Mouse (Mus musculus): Measurements from ENCODE around the gene Ankrd6.

Ankrd6 gene

GRCm38 (mm10) chr4:32905913-32906312, 44.7 kb downstream of the Ankrd6 start:
- no peak for DNase-seq (ENCODE audit: extremely low spot score)

- no peak for DNase-seq (ENCODE audit: extremely low spot score)
Observed at GRCm38 (mm10) chr4:32905381-32905780, 45.3 kb downstream of the Ankrd6 start.

DNA sequence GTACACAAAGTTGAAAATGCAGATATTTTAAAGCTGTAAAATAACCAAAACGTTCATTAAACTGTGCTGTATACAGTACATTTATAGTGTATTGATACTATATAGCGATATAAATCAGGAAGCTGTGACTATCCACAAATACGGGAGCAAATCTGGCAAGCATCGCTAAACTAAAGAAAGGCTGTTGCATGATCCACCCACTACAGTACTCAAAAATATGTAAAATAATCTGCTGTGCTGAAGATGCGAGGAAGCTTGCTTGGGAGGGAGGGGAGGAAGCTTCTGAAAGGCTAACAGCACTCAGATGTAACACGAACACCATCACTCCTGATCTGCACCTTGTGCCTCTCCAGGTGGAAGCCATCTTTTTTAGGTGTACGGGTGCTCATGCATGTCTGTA, 46.8 kb downstream of the Ankrd6 start:
- DNase-seq (ENCODE audit: extremely low spot score) = no peak

- DNase-seq (ENCODE audit: extremely low spot score) = no peak
Observed at GRCm38 (mm10) chr4:32899051-32899450, 51.6 kb downstream of the Ankrd6 start.

- no peak for DNase-seq (ENCODE audit: extremely low spot score)
Observed at GRCm38 (mm10) chr4:32891341-32891740, 59.3 kb downstream of the Ankrd6 start.

DNA sequence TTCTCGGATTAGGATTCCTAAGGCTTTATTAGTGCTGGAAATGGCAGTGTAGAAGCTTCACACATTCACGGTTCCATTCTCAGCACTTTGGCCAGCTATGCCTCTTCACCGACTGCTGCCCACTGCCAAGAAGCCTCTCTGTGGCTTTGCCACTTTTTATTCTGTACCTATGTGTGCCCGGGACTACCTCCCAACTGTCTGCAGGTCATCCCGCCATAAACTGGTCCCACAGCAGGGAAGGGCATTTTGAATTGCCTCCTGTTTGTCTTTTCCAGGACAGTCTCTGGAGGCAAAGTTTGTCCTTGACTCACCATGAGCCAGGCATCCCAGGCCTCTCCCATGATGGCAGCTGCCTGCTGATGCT, 59.9 kb downstream of the Ankrd6 start:
- DNase-seq (ENCODE audit: extremely low spot score) = no peak

DNA sequence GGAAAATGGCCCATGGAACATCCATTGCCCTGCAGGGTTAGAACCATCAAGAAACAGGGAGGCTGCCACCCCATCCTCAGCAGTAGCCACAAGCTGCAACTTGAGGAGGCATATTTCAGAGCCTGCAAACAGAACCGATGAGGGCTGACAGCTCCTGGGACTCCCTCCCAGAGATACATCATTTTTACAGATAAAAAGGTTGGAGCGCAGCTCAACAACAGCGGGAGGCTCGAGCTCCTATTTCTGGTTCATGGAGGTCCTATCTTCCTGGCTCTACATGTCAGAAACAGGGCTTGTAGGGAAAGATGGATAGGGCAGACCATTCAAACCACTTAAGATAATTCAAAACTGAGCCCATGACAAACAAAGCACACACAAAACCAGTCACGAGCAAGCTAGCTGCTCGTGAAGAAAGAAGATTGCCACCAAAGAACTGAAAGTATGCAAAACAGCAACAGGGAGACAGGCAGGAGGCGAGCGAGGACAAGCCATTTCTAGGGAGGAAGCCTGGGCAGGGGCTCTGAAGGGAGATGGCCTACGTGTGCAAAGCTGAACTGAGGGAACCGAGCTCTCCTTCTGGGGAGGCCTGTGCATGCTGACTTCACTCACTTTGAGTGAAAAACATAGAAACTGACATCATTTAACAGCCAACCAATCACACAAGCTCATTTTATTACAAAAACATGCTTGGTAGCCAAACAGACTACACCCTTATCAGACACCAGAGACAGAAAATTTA, 60.5 kb downstream of the Ankrd6 start:
- no peak for DNase-seq (ENCODE audit: extremely low spot score)

DNA sequence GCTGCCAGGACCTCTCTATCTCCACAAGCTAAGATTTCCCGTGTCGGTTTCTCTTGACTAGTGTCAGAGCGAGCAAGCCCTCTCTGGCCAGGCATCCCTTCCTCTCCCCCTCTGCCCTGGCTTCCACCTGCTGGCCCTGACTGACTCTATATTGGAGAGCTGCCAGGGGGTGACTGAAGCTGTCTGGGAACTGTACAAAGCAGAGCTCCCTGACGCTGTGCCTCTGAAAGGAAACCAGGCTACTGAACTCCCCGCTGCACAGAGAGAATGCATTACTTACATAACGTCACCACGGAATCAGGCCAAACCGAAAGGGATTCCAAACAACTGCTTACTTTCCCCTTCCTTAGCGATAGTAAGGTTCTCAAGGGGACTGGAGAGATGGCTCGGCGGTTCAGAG, 61.4 kb downstream of the Ankrd6 start:
- no peak for DNase-seq (ENCODE audit: extremely low spot score)

DNA sequence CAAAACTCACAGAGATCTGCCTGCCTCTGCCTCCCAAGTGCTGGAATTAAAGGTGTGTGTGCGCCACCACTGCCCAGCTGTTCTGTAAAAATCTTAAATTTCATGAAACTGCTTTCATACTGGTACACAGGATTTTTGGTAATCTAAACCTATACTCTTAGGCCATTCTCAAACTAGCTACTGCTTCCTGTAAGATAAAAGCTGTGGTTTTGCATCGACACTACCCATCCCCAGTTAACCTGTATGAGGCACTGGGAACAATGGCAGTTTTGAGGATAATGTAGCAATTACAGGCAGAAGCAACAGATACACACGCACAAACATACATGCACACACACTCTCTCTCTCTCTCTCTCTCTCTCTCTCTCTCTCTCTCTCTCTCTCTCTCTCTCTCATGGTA, 64.2 kb downstream of the Ankrd6 start:
- no peak for DNase-seq (ENCODE audit: extremely low spot score)

GRCm38 (mm10) chr4:32884599-32884998, 66.0 kb downstream of the Ankrd6 start:
- DNase-seq (ENCODE audit: extremely low spot score) = no peak

GRCm38 (mm10) chr4:32881001-32881400, 69.6 kb downstream of the Ankrd6 start:
- no peak for DNase-seq (ENCODE audit: extremely low spot score)

GRCm38 (mm10) chr4:32874669-32875068, 76.0 kb downstream of the Ankrd6 start:
- no peak for DNase-seq (ENCODE audit: extremely low spot score)

GRCm38 (mm10) chr4:32872189-32872749, 78.4 kb downstream of the Ankrd6 start:
- DNase-seq (ENCODE audit: extremely low spot score) = no peak

DNA sequence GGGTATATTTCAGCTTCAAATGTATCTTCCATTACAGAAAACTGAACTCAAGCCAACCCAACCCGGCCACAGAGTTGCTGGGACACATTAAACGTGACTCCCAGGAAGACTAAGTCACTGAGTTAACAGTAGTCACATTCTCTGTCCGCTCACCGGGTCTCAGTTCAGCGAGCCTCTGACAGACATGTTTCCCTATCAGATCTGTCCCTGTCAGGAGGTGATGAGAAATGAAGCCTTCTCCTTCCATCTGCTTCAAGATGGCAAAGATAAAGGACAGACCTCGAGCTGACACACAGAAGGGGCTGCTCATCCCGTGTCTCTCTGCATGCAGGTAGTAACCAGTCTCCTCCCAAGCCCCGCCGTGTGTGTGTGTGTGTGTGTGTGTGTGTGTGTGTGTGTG, 81.3 kb downstream of the Ankrd6 start:
- DNase-seq (ENCODE audit: extremely low spot score) = no peak

DNA sequence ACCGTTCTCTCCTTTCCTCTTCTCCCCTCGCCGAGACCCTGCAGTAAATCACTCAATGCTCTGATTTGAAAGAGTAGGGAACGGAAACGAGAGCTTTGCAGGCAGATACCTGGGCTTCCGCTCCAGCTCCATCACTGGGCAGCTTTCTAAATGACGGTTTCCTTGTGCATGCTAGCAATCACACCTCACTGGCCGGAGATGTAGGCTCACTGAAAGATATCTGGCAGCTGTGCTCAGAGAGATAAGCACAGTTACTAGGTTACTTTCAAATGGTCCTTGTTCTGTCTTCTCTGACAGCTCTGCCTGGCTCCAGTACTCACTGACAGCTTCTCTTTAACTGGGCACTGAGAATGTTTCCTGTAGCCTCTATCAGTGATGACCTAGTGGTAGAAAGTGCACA, 81.8 kb downstream of the Ankrd6 start:
- no peak for DNase-seq (ENCODE audit: extremely low spot score)

GRCm38 (mm10) chr4:32868437-32868836, 82.2 kb downstream of the Ankrd6 start:
- no peak for DNase-seq (ENCODE audit: extremely low spot score)

GRCm38 (mm10) chr4:32867460-32867859, 83.2 kb downstream of the Ankrd6 start:
- DNase-seq (ENCODE audit: extremely low spot score) = no peak

DNA sequence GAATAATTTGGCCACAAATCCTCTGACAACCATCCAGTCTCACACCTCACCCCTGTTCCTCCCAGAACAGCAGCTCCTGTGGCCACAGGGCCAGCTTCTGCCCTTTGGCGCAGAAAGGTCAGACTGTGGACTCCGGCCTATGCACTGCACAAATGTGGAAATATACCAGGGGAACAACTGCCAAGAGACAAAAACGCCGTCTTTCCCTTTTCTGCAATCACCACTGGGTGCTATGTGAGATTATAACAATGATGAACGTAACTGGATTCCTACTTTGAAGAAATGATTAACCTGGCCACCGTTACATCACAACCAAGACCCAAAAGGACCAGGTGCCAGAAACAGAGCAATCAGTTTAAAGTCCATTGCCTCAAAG, 85.8 kb downstream of the Ankrd6 start:
- no peak for DNase-seq (ENCODE audit: extremely low spot score)

GRCm38 (mm10) chr4:32864131-32864866, 86.3 kb downstream of the Ankrd6 start:
- DNase-seq (ENCODE audit: extremely low spot score) = peak; percentile 25

DNA sequence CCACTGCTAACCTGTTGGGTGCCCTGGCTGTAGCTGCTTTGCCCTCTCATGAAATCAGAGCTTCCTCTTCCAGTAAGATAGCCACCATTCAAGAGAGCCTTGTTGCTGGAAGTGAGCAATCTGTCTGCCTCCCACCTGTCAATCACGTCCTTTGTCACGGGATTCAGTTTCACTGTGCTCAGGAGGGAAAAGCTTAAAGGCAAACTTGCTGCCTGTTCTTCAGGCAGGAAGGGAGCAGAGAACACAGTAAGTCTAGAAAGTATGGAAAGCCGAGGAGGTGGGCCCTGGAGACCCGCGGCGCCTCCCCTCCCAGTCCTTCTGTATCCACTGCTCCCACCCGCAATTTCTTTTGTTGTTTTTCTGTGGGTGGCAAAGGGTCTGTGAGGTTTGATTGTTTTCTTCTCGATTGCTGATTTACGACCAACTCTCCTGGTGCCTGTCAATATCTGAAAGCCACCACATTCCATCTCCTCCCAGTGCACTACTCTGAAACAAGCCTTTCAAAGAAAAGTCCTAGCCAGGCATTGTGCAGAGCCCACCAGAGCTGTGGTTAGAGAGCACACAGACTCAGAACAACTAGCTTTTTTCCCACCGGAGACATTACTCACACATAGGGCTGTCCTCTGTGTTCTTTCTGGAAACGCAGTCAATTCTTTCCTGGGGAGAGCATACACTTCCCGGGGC, 87.1 kb downstream of the Ankrd6 start:
- DNase-seq (ENCODE audit: extremely low spot score) = peak; percentile 47

GRCm38 (mm10) chr4:32862751-32863446, 87.7 kb downstream of the Ankrd6 start:
- no peak for DNase-seq (ENCODE audit: extremely low spot score)
